Mouse (Mus musculus) bone marrow, adult 2 months (tissue): Measurements from ENCODE around the gene Clpsl2.

Experiments used
- CTCF ChIP-seq: fragments of 200-500 bp; IDR thresholded peaks from 2 replicates; pipeline ENCODE4 v1.5.1; 2011; ENCODE audit warnings: low read length, control low read depth; ENCODE audit not compliant: control insufficient read depth, insufficient read depth
- POLR2A ChIP-seq: fragments of 200-500 bp; IDR thresholded peaks from 2 replicates; pipeline ENCODE4 v1.6.1; 2011; ENCODE audit warnings: low read depth, mild to moderate bottlenecking, control low read depth, low read length, borderline replicate concordance; ENCODE audit not compliant: control insufficient read depth

- TF ChIP-seq CTCF (no peak), POLR2A (no peak)
Measured at GRCm38 (mm10) chr17:28567541-28567940, 18.3 kb downstream of the Clpsl2 start.
